Mouse (Mus musculus): ENCODE results near the gene C030005K15Rik. TPM values are rescaled to one million over a fixed set of nuclear protein-coding genes. Genes with fewer than 3 reads are reported as not detected.

The C030005K15Rik gene
- total RNA-seq, 2 experiments from 2014 or later: 0.32 TPM; not detected in 1

Other genes with a start within 250 kb of the C030005K15Rik start
- 10 to 100 TPM; 59.3 to 64.2 TPM for gene Dcn, start 247.1 kb downstream of the C030005K15Rik start, total RNA-seq (2021)
- gene Lum, start 161.6 kb downstream of the C030005K15Rik start, total RNA-seq (2021): 1 to 10 TPM; 3.9 to 4.2 TPM
- 1 to 10 TPM; 2.1 to 3.4 TPM for gene Kera, start 119.9 kb downstream of the C030005K15Rik start, total RNA-seq (2021)
- gene Epyc, start 82.7 kb downstream of the C030005K15Rik start, total RNA-seq (2021): under 1 TPM; 0.23 to 0.31 TPM
- gene Ccer1, start 33.7 kb downstream of the C030005K15Rik start, total RNA-seq (2021): not detected